Mouse (Mus musculus) Patski (cell line): ENCODE results near the gene Aff4. TPM values are rescaled to one million over a fixed set of nuclear protein-coding genes. Genes with fewer than 3 reads are reported as not detected.
"Not testable (repeated sequence)": the region's sequence is repeated elsewhere in the genome, so short reads cannot be mapped to it uniquely, and the experiment has no call there.

ENCODE experiments used
- ATAC-seq: fragments of 100-300 bp; one replicate; pipeline ENCODE4 v1.8.0; 2021
- CTCF ChIA-PET: fragments of 350-600 bp; sonication (Branson Sonifier 250); formaldehyde crosslinking; loops from one replicate; lab custom pipeline; 2022; ENCODE audit warnings: inconsistent platforms; lab: Charles Lee
- POLR2A ChIA-PET: fragments of 350-600 bp; sonication (Branson Sonifier 250); formaldehyde crosslinking; loops from one replicate; lab custom pipeline; 2022; ENCODE audit warnings: antibody characterized with exemption, inconsistent platforms; lab: Charles Lee
- DNase-seq: peaks from one replicate; pipeline ENCODE4 v3.0.0-alpha.2; 2011; ENCODE audit warnings: low read depth, low spot score
- H3K27me3 ChIP-seq: fragments of 371-371 bp; one replicate; pipeline ENCODE4 v1.5.1; 2021
- CTCF ChIP-seq: fragments of 100-300 bp; IDR thresholded peaks from one replicate; pipeline ENCODE4 v1.5.1; 2021
- in situ Hi-C: fragments of 300-500 bp; cut with MboI; formaldehyde crosslinking; loops from 3 replicates; pipeline ENCODE4 v1.11.1; 2018; ENCODE audit warnings: low pct_unique_long_range_greater_than_20kb, mixed read lengths
- polyA plus RNA-seq: library from polyadenylated mRNA; unstranded; gene quantifications from one replicate; pipeline ENCODE4 v1.2.3, GENCODE M21; 2021

Gene Aff4
- polyA plus RNA-seq, 1 experiment from 2014 or later = 73.6 TPM

DNA sequence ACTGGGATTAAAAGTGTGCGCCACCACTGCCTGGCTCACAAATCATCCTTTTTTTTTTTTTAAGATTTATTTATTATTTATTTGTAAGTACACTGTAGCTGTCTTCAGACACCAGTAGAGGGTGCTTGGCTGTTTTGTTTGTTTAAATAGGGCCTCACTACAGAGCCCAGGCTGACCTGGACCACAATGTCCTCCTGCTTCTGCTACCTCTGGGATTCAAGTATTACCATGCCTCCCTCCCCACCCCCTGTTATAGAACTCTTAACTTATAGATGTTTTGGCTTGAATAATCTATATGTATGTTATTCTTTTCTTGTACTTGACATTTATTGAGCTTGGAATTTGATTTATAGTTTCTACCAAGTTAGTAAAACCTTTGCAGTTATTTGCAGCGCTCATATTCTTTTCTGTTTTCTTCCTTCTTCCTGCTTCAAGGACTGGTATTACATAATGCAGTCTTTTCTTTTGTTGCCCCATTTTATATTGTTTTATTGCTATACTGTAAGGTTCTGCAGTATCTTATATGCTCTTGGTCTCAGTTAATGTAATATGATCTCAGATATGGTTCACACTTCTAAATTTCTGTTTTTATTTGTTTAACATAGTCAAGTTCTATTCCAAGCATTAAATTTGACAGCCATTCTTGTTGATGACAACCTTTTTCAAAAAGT is 33.3 kb downstream of the Aff4 start:
- POLR2A ChIA-PET = no interaction called here

DNA sequence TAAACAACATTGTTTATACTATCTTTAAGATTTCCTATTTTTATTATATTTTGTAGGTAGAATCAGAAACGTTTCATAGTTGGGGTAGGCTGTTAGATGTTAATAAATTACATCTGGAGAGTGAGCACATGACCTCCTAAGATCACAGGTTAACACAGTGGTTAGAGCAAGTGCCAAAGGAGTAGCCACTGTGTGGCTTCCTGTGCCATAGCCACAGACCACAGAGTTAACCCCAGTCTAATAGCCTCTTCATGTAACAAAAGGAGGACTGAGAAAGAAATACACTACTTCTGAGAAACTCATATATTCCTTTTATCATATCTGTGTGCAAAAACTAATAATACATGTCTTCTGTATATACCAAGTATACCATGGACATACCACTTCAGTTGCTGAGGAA is 43.2 kb downstream of the Aff4 start:
- ChIA-PET CTCF (no interaction called here), POLR2A (no interaction called here)
- TF ChIP-seq CTCF = no peak
- DNase-seq (no peak), ATAC-seq (no peak)
- no peaks in the 10 kb centered on the region for H3K27me3 ChIP-seq
- in situ Hi-C loops = no loop called here

More for the DNA sequence above, 33.3 kb downstream of the Aff4 start:
- CTCF ChIA-PET = interaction anchor here (0.6 kb wide), 1 partner anchor 8 kb away, joined by 3 read pairs; no protein-coding TSS in a partner anchor
- in situ Hi-C loops = no loop called here
- no peak for TF ChIP-seq CTCF
- DNase-seq (no peak), ATAC-seq (no peak)
- H3K27me3 ChIP-seq = no peaks in the 10 kb centered on the region

- DNase-seq = no peak
- no peak for TF ChIP-seq CTCF
- ATAC-seq = no peak
- ChIA-PET POLR2A (no interaction called here), CTCF (interaction anchor here (0.8 to 5.6 kb wide), 2 partner anchors 7 to 14 kb away, joined by 4 to 31 read pairs; no protein-coding TSS in a partner anchor)
- no peaks in the 10 kb centered on the region for H3K27me3 ChIP-seq
- in situ Hi-C loops = no loop called here
Measured at GRCm38 (mm10) chr11:53403638-53404037, 53.0 kb downstream of the Aff4 start.

- TF ChIP-seq CTCF = peak; percentile 75
- DNase-seq (no peak), ATAC-seq (no peak)
- no peaks in the 10 kb centered on the region for H3K27me3 ChIP-seq
- in situ Hi-C loops = no loop called here
- ChIA-PET CTCF (interaction anchor here (0.7 to 4.3 kb wide), 6 partner anchors 8 to 87 kb away, joined by 3 to 31 read pairs (median 4); partner anchors contain the start of genes Leap2 and Zcchc10), POLR2A (no interaction called here)
Measured at GRCm38 (mm10) chr11:53411738-53412137, 61.1 kb downstream of the Aff4 start.

GRCm38 (mm10) chr11:53413871-53414270 is 63.2 kb downstream of the Aff4 start:
- in situ Hi-C loops = no loop called here
- POLR2A ChIA-PET = no interaction called here
- H3K27me3 ChIP-seq = no peaks in the 10 kb centered on the region
- ATAC-seq (no peak), DNase-seq (no peak)
- CTCF ChIA-PET = interaction anchor here (1.3 kb wide), 1 partner anchor 9 kb away, joined by 4 read pairs; the partner anchor contains the start of gene Leap2
- TF ChIP-seq CTCF = no peak

DNA sequence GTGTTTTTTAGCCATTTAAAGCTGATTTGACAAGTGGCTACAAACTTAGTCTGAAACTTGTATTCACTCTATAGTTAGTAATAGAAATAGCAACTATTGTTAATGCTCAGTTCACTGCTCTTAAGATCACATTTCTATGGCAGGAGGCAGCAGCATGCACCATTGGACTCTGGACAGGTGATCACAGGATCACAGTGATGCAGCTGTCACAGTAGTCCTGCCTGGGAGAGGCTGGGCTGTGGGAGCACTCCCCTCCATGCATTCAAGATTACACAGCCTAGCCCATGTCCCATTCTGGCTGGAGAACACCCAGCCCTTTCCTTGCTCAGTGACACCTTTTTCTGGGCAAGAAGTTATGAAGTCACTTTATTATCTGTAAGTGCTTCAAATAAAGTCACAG is 67.4 kb downstream of the Aff4 start:
- ATAC-seq (no peak), DNase-seq (no peak)
- H3K27me3 ChIP-seq = no peaks in the 10 kb centered on the region
- CTCF ChIA-PET = interaction anchor here (1.3 to 3.2 kb wide), 2 partner anchors 17 to 26 kb away, joined by 3 to 11 read pairs; no protein-coding TSS in a partner anchor
- in situ Hi-C loops = no loop called here
- TF ChIP-seq CTCF = no peak
- POLR2A ChIA-PET = no interaction called here

DNA sequence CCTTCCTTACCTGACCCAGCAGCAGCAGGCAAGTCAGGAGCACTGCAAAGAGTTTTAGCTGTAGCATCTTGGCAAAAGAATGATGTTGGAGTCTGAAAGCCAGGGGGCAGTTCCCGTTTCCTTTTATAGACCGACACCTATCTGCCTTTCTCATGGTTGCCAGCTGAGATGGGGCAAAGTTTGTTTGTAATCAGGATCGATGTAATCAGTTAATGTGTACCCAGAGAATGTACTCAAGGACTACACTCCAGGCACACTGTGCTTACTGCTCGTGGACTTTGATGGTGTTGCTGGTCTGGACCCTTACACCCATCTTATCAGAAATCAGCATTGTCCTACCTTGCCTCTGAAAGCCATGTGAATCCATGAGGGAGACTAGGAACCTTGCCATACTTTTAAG is 72.4 kb downstream of the Aff4 start, which contains the start of gene Leap2:
Gene Leap2 (minus strand): TSS at position 135 of the 400 bp plus-strand sequence.
- ChIA-PET POLR2A (no interaction called here), CTCF (interaction anchor here (1.0 to 2.9 kb wide), 2 partner anchors 9 to 11 kb away, joined by 4 to 8 read pairs; no protein-coding TSS in a partner anchor)

GRCm38 (mm10) chr11:53424826-53425225 is 74.2 kb downstream of the Aff4 start:
- DNase-seq = no peak
- POLR2A ChIA-PET = interaction anchor here (1.5 kb wide), 1 partner anchor 9 kb away, joined by 5 read pairs; no protein-coding TSS in a partner anchor
- CTCF ChIA-PET = interaction anchor here (1.3 to 2.9 kb wide), 2 partner anchors 13 to 17 kb away, joined by 4 to 8 read pairs; no protein-coding TSS in a partner anchor
- no peak for TF ChIP-seq CTCF
- in situ Hi-C loops = no loop called here
- no peaks in the 10 kb centered on the region for H3K27me3 ChIP-seq
- ATAC-seq = no peak

More for the DNA sequence above, 72.4 kb downstream of the Aff4 start, which contains the start of gene Leap2:
- in situ Hi-C loops = no loop called here
- H3K27me3 ChIP-seq = no peaks in the 10 kb centered on the region
- TF ChIP-seq CTCF = no peak
- ATAC-seq (no peak), DNase-seq (no peak)

DNA sequence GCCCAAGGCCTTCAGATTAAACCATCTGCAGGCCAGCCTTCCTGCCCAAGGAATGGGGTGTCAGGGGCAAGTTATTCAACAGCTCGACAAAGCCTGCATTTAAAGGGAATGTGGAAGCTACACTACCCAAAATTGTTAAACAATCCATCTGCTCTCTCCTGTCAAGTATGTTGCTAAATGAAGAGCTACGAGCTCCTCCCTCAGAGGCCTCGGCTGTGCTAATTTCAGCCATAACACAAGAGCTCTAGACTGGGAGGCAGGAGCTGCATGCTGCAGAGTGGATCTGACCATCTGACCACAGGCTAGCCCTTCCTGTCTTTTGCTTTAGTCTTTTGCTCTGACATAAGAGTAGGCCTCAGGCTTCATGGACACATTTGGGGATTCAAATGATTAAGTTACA is 74.6 kb downstream of the Aff4 start:
- H3K27me3 ChIP-seq = no peaks in the 10 kb centered on the region
- in situ Hi-C loops = no loop called here
- POLR2A ChIA-PET = interaction anchor here (1.5 kb wide), 1 partner anchor 10 kb away, joined by 5 read pairs; no protein-coding TSS in a partner anchor
- ATAC-seq = no peak
- no peak for DNase-seq
- TF ChIP-seq CTCF = no peak
- CTCF ChIA-PET = interaction anchor here (1.3 to 2.9 kb wide), 2 partner anchors 13 to 17 kb away, joined by 4 to 8 read pairs; no protein-coding TSS in a partner anchor

DNA sequence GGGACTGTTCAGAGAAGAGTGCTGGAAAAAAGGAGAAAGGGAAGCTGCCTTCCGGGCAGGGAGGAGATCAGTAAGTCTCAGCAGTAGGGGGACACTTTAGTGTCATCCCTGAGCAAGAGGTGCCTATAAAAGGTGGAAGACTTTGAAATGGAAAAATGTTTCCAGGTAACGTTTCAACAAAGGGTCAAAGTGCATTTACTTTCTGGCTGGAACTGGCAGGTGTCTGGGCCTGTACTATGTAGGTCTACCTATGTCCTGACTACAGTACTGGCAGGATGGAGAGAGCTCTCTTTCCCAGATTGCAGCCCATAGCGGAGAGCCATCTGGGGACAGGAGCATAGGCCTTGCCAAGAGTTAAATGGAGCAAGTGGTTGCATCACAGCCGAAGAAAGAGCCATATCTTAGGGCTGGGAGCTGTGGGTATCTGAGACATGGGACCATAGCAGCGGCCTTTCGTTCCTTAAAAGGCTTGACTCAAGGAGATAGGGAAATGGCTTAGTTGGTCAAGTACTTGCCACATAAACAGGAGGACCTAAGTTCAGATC is 75.2 kb downstream of the Aff4 start:
- POLR2A ChIA-PET = interaction anchor here (1.5 kb wide), 1 partner anchor 10 kb away, joined by 5 read pairs; no protein-coding TSS in a partner anchor
- TF ChIP-seq CTCF = no peak
- H3K27me3 ChIP-seq = no peaks in the 10 kb centered on the region
- DNase-seq (no peak), ATAC-seq (no peak)
- in situ Hi-C loops = no loop called here
- CTCF ChIA-PET = interaction anchor here (2.9 kb wide), 1 partner anchor 14 kb away, joined by 8 read pairs; no protein-coding TSS in a partner anchor

DNA sequence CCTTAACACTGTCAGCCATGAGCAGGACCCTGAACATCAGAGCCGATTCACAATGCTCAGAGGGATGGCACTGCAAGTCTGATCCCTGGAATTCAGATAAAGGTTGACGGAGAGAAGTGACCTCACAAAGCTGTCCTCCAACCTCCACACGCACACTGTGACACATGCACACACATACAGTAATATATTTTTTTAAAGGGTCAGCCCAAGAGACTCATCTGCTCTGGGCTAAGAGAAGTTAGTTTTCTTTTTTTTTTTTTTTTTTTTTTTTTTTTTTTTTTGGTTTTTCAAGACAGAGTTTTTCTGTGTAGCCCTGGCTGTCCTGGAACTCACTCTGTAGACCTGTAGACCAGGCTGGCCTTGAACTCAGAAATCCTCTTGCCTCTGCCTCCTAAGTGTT is 76.3 kb downstream of the Aff4 start:
- H3K27me3 ChIP-seq, DNase-seq, in situ Hi-C loops, POLR2A ChIA-PET, ATAC-seq: not testable (repeated sequence)
- CTCF ChIA-PET = interaction anchor here (1.4 kb wide), 1 partner anchor 16 kb away, joined by 4 read pairs; no protein-coding TSS in a partner anchor
